In genomic region chr1:171330216-171330560, GRCm38 (mm10) we compare ENCODE assay signal across 8 mouse cellular contexts. TPM values are rescaled to one million over a fixed set of nuclear protein-coding genes. Genes with fewer than 3 reads are reported as not detected.
DNase-seq lines count a peak whose midpoint lies in the region; ATAC-seq and TF ChIP-seq lines count a peak whose summit lies in the region.

No protein-coding gene starts in this region.

- peak overlapping the region; percentile 94 for H3K4me2 ChIP-seq in limb, embryonic 14.5 days (replicated peaks; ENCODE audit: low read depth, low read length, severe bottlenecking)

- H3K4me3 ChIP-seq in cerebellum, adult 2 months (replicated peaks; ENCODE audit: insufficient read depth, low read depth, low read length): peak overlapping the region; percentile 85
- peak overlapping the region; percentile 90 for H3K4me3 ChIP-seq in thymus, adult 2 months (ENCODE audit: control insufficient read depth, insufficient read depth, low read length)
- peak overlapping the region; percentile 62 for H3K4me3 ChIP-seq in limb, embryonic 14.5 days (replicated peaks; ENCODE audit: low read length)

- no peaks in the 10 kb centered on the region for H3K27me3 ChIP-seq in cerebellum, adult 2 months (ENCODE audit: control insufficient read depth, insufficient read depth, low read length)
- H3K27me3 ChIP-seq in thymus, adult 2 months (ENCODE audit: control insufficient read depth, insufficient read depth, low read length): no peaks in the 10 kb centered on the region
- H3K27me3 ChIP-seq in limb, embryonic 14.5 days (ENCODE audit: control insufficient read depth, insufficient read depth, low read length): no peaks in the 10 kb centered on the region

- DNase-seq in cerebellum, adult 2 months: no peak
- DNase-seq in cerebellum, adult 18-20 months: no peak
- DNase-seq in thymus, adult 2 months: no peak
- DNase-seq in thymus, adult 18-20 months: no peak
- DNase-seq in limb, embryonic 14.5 days (ENCODE audit: low spot score): peak; percentile 41
- no peak for DNase-seq in right cerebral cortex, adult 18-20 months
- no peak for DNase-seq in gastrocnemius, adult 8-10 months (ENCODE audit: low spot score in 2 of 2)
- no peak for DNase-seq in adrenal gland, adult 8-10 months

- no peak for TF ChIP-seq CTCF in cerebellum, adult 2 months (IDR thresholded peaks at IDR 0.05; ENCODE audit: borderline replicate concordance, insufficient read depth, low read depth, low read length)
- TF ChIP-seq CTCF in thymus, adult 2 months (IDR thresholded peaks at IDR 0.05; ENCODE audit: borderline replicate concordance, control insufficient read depth, extremely low read depth, insufficient read depth, low read length, poor library complexity): no peak

- H3K9ac ChIP-seq in limb, embryonic 14.5 days (ENCODE audit: low read depth, low read length, severe bottlenecking): peak overlapping the region; percentile 94

- peaks cover 15% of the 10 kb centered on the region for H3K4me1 ChIP-seq in cerebellum, adult 2 months (ENCODE audit: control insufficient read depth, insufficient read depth, low read length)
- peaks cover 8% of the 10 kb centered on the region for H3K4me1 ChIP-seq in thymus, adult 2 months (replicated peaks; ENCODE audit: control insufficient read depth, insufficient read depth, low read length)
- peaks cover 20% of the 10 kb centered on the region for H3K4me1 ChIP-seq in limb, embryonic 14.5 days (ENCODE audit: control insufficient read depth, insufficient read depth, low read length)

- H3K9me3 ChIP-seq in limb, embryonic 14.5 days (ENCODE audit: control insufficient read depth, low read length): no peaks in the 10 kb centered on the region

- 0% methylated on average over 4 of the region's 4 CpGs for WGBS in cerebellum, adult 2 months
- WGBS in thymus, adult 2 months: 4% methylated on average over 4 of the region's 4 CpGs
- 0% methylated on average over 4 of the region's 4 CpGs for WGBS in limb, embryonic 14.5 days

- no peak for TF ChIP-seq POLR2A in cerebellum, adult 2 months (IDR thresholded peaks at IDR 0.05; ENCODE audit: borderline replicate concordance, insufficient read depth, low read length)
- TF ChIP-seq POLR2A in thymus, adult 2 months (IDR thresholded peaks at IDR 0.05; ENCODE audit: control insufficient read depth, extremely low read depth, insufficient read depth, low read length, poor library complexity): no peak
- no peak for TF ChIP-seq POLR2A in limb, embryonic 14.5 days (IDR thresholded peaks at IDR 0.05; ENCODE audit: borderline replicate concordance, extremely low read depth, insufficient read depth, insufficient read length)

- no peaks in the 10 kb centered on the region for H3K36me3 ChIP-seq in thymus, adult 2 months (ENCODE audit: control insufficient read depth, insufficient read depth, low read length)
- H3K36me3 ChIP-seq in limb, embryonic 14.5 days (ENCODE audit: control insufficient read depth, insufficient read depth, low read length): peaks cover 7% of the 10 kb centered on the region; the same call in 1 of the 2 replicates

- no peak; the same call in 1 of the 2 replicates for ATAC-seq in limb, embryonic 14.5 days (ENCODE audit: low FRiP score, low read depth)

- peak overlapping the region; percentile 4; the same call in 1 of the 2 replicates for H3K27ac ChIP-seq in cerebellum, adult 2 months (ENCODE audit: insufficient read depth, low read length)
- peak overlapping the region; percentile 16; the same call in 1 of the 2 replicates for H3K27ac ChIP-seq in thymus, adult 2 months (ENCODE audit: control insufficient read depth, insufficient read depth, low read length)
- H3K27ac ChIP-seq in limb, embryonic 14.5 days (replicated peaks; ENCODE audit: low read depth, low read length): peak overlapping the region; percentile 99

RNA-seq across cellular contexts. Expression of gene Dedd, which starts 1.2 kb away (rescaled TPM):
- 54.4 and 56.4 TPM in 2 replicates for polyA plus RNA-seq in cerebellum, adult 2 months (2012; rRNA removed)
- 60.8 and 61.5 TPM in 2 replicates for polyA plus RNA-seq in thymus, adult 2 months (2012; rRNA removed)
- polyA plus RNA-seq in limb, embryonic 14.5 days (2012; rRNA removed): 72.5 and 81.1 TPM in 2 replicates
- 50.9 and 57.7 TPM in 2 replicates for polyA plus RNA-seq in limb, embryonic 14.5 days (2014; fragmentation: Nextera tagmentation; extraction: Ambion mirVana)
- 10 to 100 TPM; 31.9 to 39.7 (median 37.3) TPM for total RNA-seq in gastrocnemius, adult 8-10 months (2022)
- 10 to 100 TPM; 31.0 to 45.9 (median 36.7) TPM for total RNA-seq in adrenal gland, adult 8-10 months (2022)

RNA-seq across cellular contexts. Expression of gene Nit1, which starts 15.3 kb away (rescaled TPM):
- polyA plus RNA-seq in cerebellum, adult 2 months (2012; rRNA removed): 68.2 TPM in 2 replicates
- polyA plus RNA-seq in thymus, adult 2 months (2012; rRNA removed): 48.8 and 52.2 TPM in 2 replicates
- 50.0 and 54.0 TPM in 2 replicates for polyA plus RNA-seq in limb, embryonic 14.5 days (2012; rRNA removed)
- 29.0 and 30.4 TPM in 2 replicates for polyA plus RNA-seq in limb, embryonic 14.5 days (2014; fragmentation: Nextera tagmentation; extraction: Ambion mirVana)
- total RNA-seq in gastrocnemius, adult 8-10 months (2022): 10 to 100 TPM; 25.6 to 30.3 (median 29.0) TPM
- total RNA-seq in adrenal gland, adult 8-10 months (2022): 100 to 1,000 TPM in 1 of 4 experiments, 10 to 100 TPM in 3; 81.4 to 103 (median 89.6) TPM

RNA-seq across cellular contexts. Expression of gene Pfdn2, which starts 15.3 kb away (rescaled TPM):
- polyA plus RNA-seq in cerebellum, adult 2 months (2012; rRNA removed): 129 and 135 TPM in 2 replicates
- 15.8 and 16.6 TPM in 2 replicates for polyA plus RNA-seq in thymus, adult 2 months (2012; rRNA removed)
- polyA plus RNA-seq in limb, embryonic 14.5 days (2012; rRNA removed): 40.5 and 82.5 TPM in 2 replicates
- polyA plus RNA-seq in limb, embryonic 14.5 days (2014; fragmentation: Nextera tagmentation; extraction: Ambion mirVana): 43.0 and 48.0 TPM in 2 replicates
- total RNA-seq in gastrocnemius, adult 8-10 months (2022): 100 to 1,000 TPM in 2 of 4 experiments, 10 to 100 TPM in 2; 46.7 to 104 (median 77.5) TPM
- total RNA-seq in adrenal gland, adult 8-10 months (2022): 100 to 1,000 TPM in 2 of 4 experiments, 10 to 100 TPM in 2; 76.7 to 184 (median 115) TPM

RNA-seq across cellular contexts. Expression of gene Klhdc9, which starts 30.4 kb away (rescaled TPM):
- polyA plus RNA-seq in cerebellum, adult 2 months (2012; rRNA removed): 7.9 and 8.2 TPM in 2 replicates
- 0.39 and 0.69 TPM in 2 replicates for polyA plus RNA-seq in thymus, adult 2 months (2012; rRNA removed)
- polyA plus RNA-seq in limb, embryonic 14.5 days (2012; rRNA removed): 1.1 and 1.3 TPM in 2 replicates
- polyA plus RNA-seq in limb, embryonic 14.5 days (2014; fragmentation: Nextera tagmentation; extraction: Ambion mirVana): 0.88 and 1.1 TPM in 2 replicates
- not detected for total RNA-seq in gastrocnemius, adult 8-10 months (2022)
- total RNA-seq in adrenal gland, adult 8-10 months (2022): 10 to 100 TPM in 1 of 4 experiments, 1 to 10 TPM in 3; 1.7 to 13.1 (median 6.2) TPM

RNA-seq across cellular contexts. Expression of gene Ufc1, which starts 35.4 kb away (rescaled TPM):
- 96.4 and 109 TPM in 2 replicates for polyA plus RNA-seq in cerebellum, adult 2 months (2012; rRNA removed)
- polyA plus RNA-seq in thymus, adult 2 months (2012; rRNA removed): 18.5 and 20.2 TPM in 2 replicates
- polyA plus RNA-seq in limb, embryonic 14.5 days (2012; rRNA removed): 46.5 and 60.9 TPM in 2 replicates
- polyA plus RNA-seq in limb, embryonic 14.5 days (2014; fragmentation: Nextera tagmentation; extraction: Ambion mirVana): 133 and 135 TPM in 2 replicates
- total RNA-seq in gastrocnemius, adult 8-10 months (2022): 100 to 1,000 TPM; 102 to 110 (median 106) TPM
- 100 to 1,000 TPM; 179 to 200 (median 194) TPM for total RNA-seq in adrenal gland, adult 8-10 months (2022)

Comparison
In these comparisons a context has a peak if more than half of its experiments do, and no peak if none do; other contexts are left out.
1. H3K27ac ChIP-seq: peak in every context shown above with its lines; median percentile 99 in limb, embryonic 14.5 days; 16 in thymus, adult 2 months; 4 in cerebellum, adult 2 months.